ENCODE assay signal across 8 mouse cellular contexts in genomic region chr11:83967436-83968204, GRCm38 (mm10). TPM values are rescaled to one million over a fixed set of nuclear protein-coding genes. Genes with fewer than 3 reads are reported as not detected.
A peak's percentile ranks its signal among the peaks of the same experiment; 100 is the strongest.
DNase-seq lines count a peak whose midpoint lies in the region; ATAC-seq lines count a peak whose summit lies in the region.

No protein-coding gene starts in this region.

- 44% methylated on average over 8 of the region's 8 CpGs for WGBS in stomach, embryonic 15.5 days
- WGBS in forebrain, embryonic 14.5 days: 55% methylated on average over 8 of the region's 8 CpGs

- DNase-seq in heart, postnatal 10 days: peak; percentile 6 to 10
- DNase-seq in heart, adult 18-20 months: no peak
- peak; percentile 56 for DNase-seq in retina, adult 2 months (ENCODE audit: low read depth, low spot score)
- no peak for DNase-seq in retina, embryonic 14.5 days (ENCODE audit: low spot score)
- peak; percentile 52 for DNase-seq in c-Kit-positive CD71-positive TER-119-positive erythroid progenitor cells, embryonic 14.5 days (ENCODE audit: low spot score)
- no peak for DNase-seq in forebrain, embryonic 14.5 days (ENCODE audit: low spot score)
- no peak for DNase-seq in cerebellum, adult 18-20 months

- no peak overlapping the region for H3K4me3 ChIP-seq in stomach, embryonic 15.5 days (replicated peaks)
- H3K4me3 ChIP-seq in forebrain, embryonic 14.5 days (ENCODE audit: low read depth, low read length): no peak overlapping the region

- H3K4me2 ChIP-seq in stomach, embryonic 15.5 days: no peak overlapping the region
- H3K4me2 ChIP-seq in forebrain, embryonic 14.5 days (ENCODE audit: low read length): no peak overlapping the region

- no peaks in the 10 kb centered on the region for H3K4me1 ChIP-seq in stomach, embryonic 15.5 days
- peaks cover 21% of the 10 kb centered on the region for H3K4me1 ChIP-seq in forebrain, embryonic 14.5 days (ENCODE audit: control insufficient read depth, insufficient read depth, low read length)

- peak; percentile 9; the same call in 1 of the 2 replicates for ATAC-seq in stomach, embryonic 15.5 days (ENCODE audit: insufficient read depth, low FRiP score, low read depth)
- no peak for ATAC-seq in forebrain, embryonic 14.5 days

- H3K27me3 ChIP-seq in stomach, embryonic 15.5 days (replicated peaks): no peaks in the 10 kb centered on the region
- no peaks in the 10 kb centered on the region for H3K27me3 ChIP-seq in forebrain, embryonic 14.5 days (replicated peaks; ENCODE audit: control insufficient read depth, insufficient read depth, low read length)

- H3K36me3 ChIP-seq in stomach, embryonic 15.5 days: peaks cover 2% of the 10 kb centered on the region; the same call in 1 of the 2 replicates
- H3K36me3 ChIP-seq in forebrain, embryonic 14.5 days (ENCODE audit: control insufficient read depth, insufficient read depth, low read length): peaks cover 22% of the 10 kb centered on the region

- intact Hi-C loops in heart, postnatal 10 days (cut with DNase I): no loop called here

- no peaks in the 10 kb centered on the region for H3K9me3 ChIP-seq in stomach, embryonic 15.5 days
- no peaks in the 10 kb centered on the region for H3K9me3 ChIP-seq in forebrain, embryonic 14.5 days (replicated peaks; ENCODE audit: control insufficient read depth, low read length)

- H3K9ac ChIP-seq in stomach, embryonic 15.5 days: no peak overlapping the region
- no peak overlapping the region for H3K9ac ChIP-seq in forebrain, embryonic 14.5 days (ENCODE audit: low read length)

- H3K27ac ChIP-seq in stomach, embryonic 15.5 days: no peak overlapping the region
- no peak overlapping the region for H3K27ac ChIP-seq in forebrain, embryonic 14.5 days (ENCODE audit: low read depth, low read length)

RNA-seq across cellular contexts. Expression of gene Synrg, which starts 3.4 kb away (rescaled TPM):
- 10 to 100 TPM; 20.2 to 25.8 TPM for total RNA-seq in heart, postnatal 10 days (2021)
- total RNA-seq in heart, adult 18-20 months (2021): 10 to 100 TPM; 26.7 to 31.0 TPM
- polyA plus RNA-seq in stomach, embryonic 15.5 days (2015; fragmentation: Nextera tagmentation; extraction: Ambion mirVana): 11.0 and 12.3 TPM in 2 replicates
- 24.3 and 28.7 TPM in 2 replicates for polyA plus RNA-seq in forebrain, embryonic 14.5 days (2014; fragmentation: Nextera tagmentation; extraction: Ambion mirVana)

RNA-seq across cellular contexts. Expression of gene Ddx52, which starts 25.8 kb away (rescaled TPM):
- 10 to 100 TPM; 12.3 to 12.4 TPM for total RNA-seq in heart, postnatal 10 days (2021)
- 10 to 100 TPM; 10.2 to 10.3 TPM for total RNA-seq in heart, adult 18-20 months (2021)
- polyA plus RNA-seq in stomach, embryonic 15.5 days (2015; fragmentation: Nextera tagmentation; extraction: Ambion mirVana): 30.4 and 31.0 TPM in 2 replicates
- 32.6 and 33.7 TPM in 2 replicates for polyA plus RNA-seq in forebrain, embryonic 14.5 days (2014; fragmentation: Nextera tagmentation; extraction: Ambion mirVana)

Comparison
In these comparisons a context has a peak if more than half of its experiments do, and no peak if none do; other contexts are left out.
1. DNase-seq: peak in heart, postnatal 10 days (2 of 2), retina, adult 2 months (single experiment) and c-Kit-positive CD71-positive TER-119-positive erythroid progenitor cells, embryonic 14.5 days (single experiment); none in heart, adult 18-20 months (0 of 2), retina, embryonic 14.5 days (single experiment), forebrain, embryonic 14.5 days (single experiment) and cerebellum, adult 18-20 months (0 of 2).